Mouse (Mus musculus) kidney, embryonic 16.5 days (tissue): ENCODE data around the gene Tkt. TPM values are rescaled to one million over a fixed set of nuclear protein-coding genes. Genes with fewer than 3 reads are reported as not detected.
"Not testable (repeated sequence)": the region's sequence is repeated elsewhere in the genome, so short reads cannot be mapped to it uniquely, and the experiment has no call there.

Experiments
- ATAC-seq: fragments of 200-750 bp; cut with Nextera tagmentation; 2 replicates; pipeline ENCODE4 v1.8.0; 2017; ENCODE audit warnings: moderate TSS enrichment; ENCODE audit not compliant: low FRiP score, low TSS enrichment
- H3K27ac ChIP-seq: fragments of 300-500 bp; sonication (generic); 2 replicates; pipeline ENCODE4 v1.5.1; 2014; ENCODE audit warnings: low read length
- H3K27me3 ChIP-seq: fragments of 300-500 bp; sonication (generic); 2 replicates; pipeline ENCODE4 v1.6.1; 2014; ENCODE audit warnings: low read length, control low read depth, mixed read lengths; ENCODE audit not compliant: insufficient read depth
- H3K36me3 ChIP-seq: fragments of 300-500 bp; sonication (generic); 2 replicates; pipeline ENCODE4 v1.6.1; 2014; ENCODE audit warnings: low read length, control low read depth, mixed read lengths; ENCODE audit not compliant: insufficient read depth
- H3K4me1 ChIP-seq: fragments of 300-500 bp; sonication (generic); 2 replicates; pipeline ENCODE4 v1.6.1; 2014; ENCODE audit warnings: low read length, control low read depth, mixed read lengths; ENCODE audit not compliant: insufficient read depth
- H3K4me2 ChIP-seq: fragments of 300-500 bp; sonication (generic); replicated peaks from 2 replicates; pipeline ENCODE4 v1.6.1; 2014; ENCODE audit warnings: low read depth, low read length
- H3K4me3 ChIP-seq: fragments of 300-500 bp; sonication (generic); 2 replicates; pipeline ENCODE4 v1.5.1; 2014; ENCODE audit warnings: mild to moderate bottlenecking, low read length
- H3K9ac ChIP-seq: fragments of 300-500 bp; sonication (generic); replicated peaks from 2 replicates; pipeline ENCODE4 v1.6.1; 2014; ENCODE audit warnings: low read length
- H3K9me3 ChIP-seq: fragments of 300-500 bp; sonication (generic); 2 replicates; pipeline ENCODE4 v1.6.1; 2016; ENCODE audit warnings: low read length, control low read depth
- WGBS: fragments of 180-500 bp; shearing (Covaris S2); extraction: QIAGEN DNeasy Blood & Tissue Kit; methylation state at CpG from one replicate; pipeline ENCODE4 v1.1.7; 2014; 5-methylcytosine and 5-hydroxymethylcytosine counted together
- polyA plus RNA-seq: library from polyadenylated mRNA; unstranded; fragments of >200 nt; fragmentation: Nextera tagmentation; extraction: Ambion mirVana; gene quantifications from 2 replicates; pipeline ENCODE4 v1.2.1, GENCODE M21; 2015

Gene Tkt
- polyA plus RNA-seq, 1 experiment from 2014 or later: 314 TPM

- WGBS: 91% methylated on average over 6 of the region's 6 CpGs
- H3K4me3 ChIP-seq: no peak overlapping the region
Measured at GRCm38 (mm10) chr14:30566317-30566716, 18.2 kb downstream of the Tkt start.

GRCm38 (mm10) chr14:30568016-30568415, 19.9 kb downstream of the Tkt start:
- Histone ChIP-seq H3K9me3 (no peaks in the 10 kb centered on the region), H3K9ac (no peak overlapping the region), H3K4me1 (no peaks in the 10 kb centered on the region), H3K4me3 (no peak overlapping the region), H3K36me3 (peaks cover 92% of the 10 kb centered on the region), H3K27ac (no peak overlapping the region), H3K27me3 (no peaks in the 10 kb centered on the region), H3K4me2 (no peak overlapping the region)
- no peak for ATAC-seq
- 89% methylated on average over 9 of the region's 9 CpGs for WGBS

More at GRCm38 (mm10) chr14:30566317-30566716, 18.2 kb downstream of the Tkt start:
- Histone ChIP-seq H3K27ac (no peak overlapping the region), H3K36me3 (peaks cover 81% of the 10 kb centered on the region), H3K27me3 (no peaks in the 10 kb centered on the region), H3K9ac (no peak overlapping the region), H3K9me3 (no peaks in the 10 kb centered on the region), H3K4me1 (no peaks in the 10 kb centered on the region), H3K4me2 (no peak overlapping the region)
- no peak for ATAC-seq

- Histone ChIP-seq H3K4me1 (no peaks in the 10 kb centered on the region), H3K27ac (no peak overlapping the region), H3K4me2 (no peak overlapping the region), H3K9me3 (no peaks in the 10 kb centered on the region), H3K36me3 (peaks cover 86% of the 10 kb centered on the region), H3K27me3 (no peaks in the 10 kb centered on the region), H3K4me3 (no peak overlapping the region), H3K9ac (no peak overlapping the region)
- 77% methylated on average over 9 of the region's 9 CpGs for WGBS
- ATAC-seq: no peak
Measured at GRCm38 (mm10) chr14:30570303-30570702, 22.1 kb downstream of the Tkt start.

GRCm38 (mm10) chr14:30572253-30572652, 24.1 kb downstream of the Tkt start:
- Histone ChIP-seq H3K4me2 (no peak overlapping the region), H3K4me3 (no peak overlapping the region), H3K27ac (no peak overlapping the region), H3K9me3 (no peaks in the 10 kb centered on the region), H3K36me3 (peaks cover 68% of the 10 kb centered on the region), H3K4me1 (peaks cover 8% of the 10 kb centered on the region; the same call in 1 of the 2 replicates), H3K27me3 (no peaks in the 10 kb centered on the region), H3K9ac (no peak overlapping the region)
- WGBS: 90% methylated on average over 10 of the region's 10 CpGs
- no peak for ATAC-seq

- Histone ChIP-seq H3K27me3 (no peaks in the 10 kb centered on the region), H3K36me3 (peaks cover 58% of the 10 kb centered on the region), H3K4me1 (peaks cover 11% of the 10 kb centered on the region; the same call in 1 of the 2 replicates), H3K9ac (no peak overlapping the region), H3K9me3 (no peaks in the 10 kb centered on the region), H3K27ac (no peak overlapping the region), H3K4me2 (no peak overlapping the region), H3K4me3 (no peak overlapping the region)
- ATAC-seq: no peak
- WGBS: 63% methylated on average over 8 of the region's 8 CpGs
Measured at GRCm38 (mm10) chr14:30573235-30573634, 25.1 kb downstream of the Tkt start.

- Histone ChIP-seq H3K9me3 (no peaks in the 10 kb centered on the region), H3K27ac (no peak overlapping the region), H3K36me3 (peaks cover 50% of the 10 kb centered on the region), H3K4me2 (no peak overlapping the region), H3K27me3 (no peaks in the 10 kb centered on the region), H3K4me3 (no peak overlapping the region), H3K9ac (no peak overlapping the region), H3K4me1 (peaks cover 11% of the 10 kb centered on the region; the same call in 1 of the 2 replicates)
- 58% methylated on average over 6 of the region's 6 CpGs for WGBS
- peak; percentile 25 for ATAC-seq
Measured at GRCm38 (mm10) chr14:30573983-30574584, 25.9 kb downstream of the Tkt start.

- no peak overlapping the region for H3K4me3 ChIP-seq
- H3K9me3 ChIP-seq: no peaks in the 10 kb centered on the region
- H3K27me3 ChIP-seq: no peaks in the 10 kb centered on the region
- H3K9ac ChIP-seq: no peak overlapping the region
- H3K36me3 ChIP-seq: peaks cover 34% of the 10 kb centered on the region
- 0 out of 2 replicates have a peak, but pooled peaks have one; percentile 2 for ATAC-seq
- no peak overlapping the region for H3K27ac ChIP-seq
- WGBS: 72% methylated on average over 7 of the region's 7 CpGs
- H3K4me2 ChIP-seq: no peak overlapping the region
- H3K4me1 ChIP-seq: peaks cover 11% of the 10 kb centered on the region; the same call in 1 of the 2 replicates
Measured at GRCm38 (mm10) chr14:30575791-30576190, 27.6 kb downstream of the Tkt start.

GRCm38 (mm10) chr14:30576260-30576659, 28.1 kb downstream of the Tkt start:
- Histone ChIP-seq H3K4me1 (peaks cover 11% of the 10 kb centered on the region; the same call in 1 of the 2 replicates), H3K9ac (no peak overlapping the region; the same call in 1 of the 2 replicates), H3K4me2 (no peak overlapping the region), H3K4me3 (no peak overlapping the region), H3K36me3 (peaks cover 30% of the 10 kb centered on the region), H3K9me3 (no peaks in the 10 kb centered on the region), H3K27me3 (no peaks in the 10 kb centered on the region), H3K27ac (0 out of 2 replicates have a peak overlapping the region, but pooled peaks have one; percentile 3)
- ATAC-seq: peak; percentile 52; the same call in 1 of the 2 replicates
- 40% methylated on average over 5 of the region's 5 CpGs for WGBS

- H3K9ac ChIP-seq, H3K9me3 ChIP-seq, H3K27ac ChIP-seq, H3K27me3 ChIP-seq, H3K4me3 ChIP-seq, H3K4me2 ChIP-seq: not testable (repeated sequence)
- WGBS: 33% methylated on average over 10 of the region's 12 CpGs
- peaks cover 11% of the 10 kb centered on the region; the same call in 1 of the 2 replicates for H3K4me1 ChIP-seq
- ATAC-seq: peak; percentile 39; the same call in 1 of the 2 replicates
- H3K36me3 ChIP-seq: peaks cover 17% of the 10 kb centered on the region
Measured at GRCm38 (mm10) chr14:30577303-30578062, 29.3 kb downstream of the Tkt start.

GRCm38 (mm10) chr14:30579180-30579579, 31.0 kb downstream of the Tkt start:
- H3K36me3 ChIP-seq: peaks cover 4% of the 10 kb centered on the region; the same call in 1 of the 2 replicates
- H3K27me3 ChIP-seq: no peaks in the 10 kb centered on the region
- no peak overlapping the region for H3K27ac ChIP-seq
- H3K4me3 ChIP-seq: no peak overlapping the region
- H3K4me2 ChIP-seq: no peak overlapping the region
- no peak for ATAC-seq
- 67% methylated on average over 5 of the region's 5 CpGs for WGBS
- H3K4me1 ChIP-seq: peaks cover 12% of the 10 kb centered on the region
- H3K9me3 ChIP-seq: no peaks in the 10 kb centered on the region
- H3K9ac ChIP-seq: no peak overlapping the region
